Comparison of ENCODE assay signal across 8 mouse cellular contexts in the genomic region with DNA sequence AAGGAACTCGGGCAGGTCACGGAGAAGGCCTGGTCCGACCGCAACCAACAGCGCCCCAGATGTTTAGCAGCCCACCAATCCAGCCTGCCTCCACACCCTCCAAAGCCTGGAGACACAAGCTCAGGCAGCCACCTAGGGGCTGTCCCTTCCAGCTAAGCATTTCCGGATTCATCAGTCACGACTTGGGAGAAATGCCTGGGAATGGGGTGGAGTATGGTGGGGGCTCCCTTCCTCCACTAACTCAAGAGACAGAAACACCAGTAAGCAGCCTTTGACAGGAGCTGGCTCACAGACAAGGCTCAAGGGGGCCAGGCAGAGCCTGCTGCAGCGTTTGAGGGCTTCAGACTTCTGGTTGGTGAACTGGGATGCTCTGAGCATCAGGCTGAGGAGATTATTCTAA. TPM values are rescaled to one million over a fixed set of nuclear protein-coding genes. Genes with fewer than 3 reads are reported as not detected.
A peak's percentile ranks its signal among the peaks of the same experiment; 100 is the strongest.
DNase-seq lines count a peak whose midpoint lies in the region; ATAC-seq and TF ChIP-seq lines count a peak whose summit lies in the region.

No protein-coding gene starts in this region.

- ATAC-seq in hindbrain, embryonic 14.5 days (ENCODE audit: low FRiP score), result no peak
- ATAC-seq in liver, postnatal 0 days, result no peak

- no peak for TF ChIP-seq EP300 in liver, postnatal 0 days (IDR thresholded peaks at IDR 0.05; ENCODE audit: low read depth)

- no peaks in the 10 kb centered on the region for H3K9me3 ChIP-seq in hindbrain, embryonic 14.5 days (ENCODE audit: control insufficient read depth, low read length)
- H3K9me3 ChIP-seq in liver, postnatal 0 days (ENCODE audit: low read length), result no peaks in the 10 kb centered on the region

- DNase-seq in layer of hippocampus, adult 18-20 months (ENCODE audit: low spot score in 2 of 2), result peak; percentile 34 to 35
- DNase-seq in layer of hippocampus, postnatal 36 days, result no peak
- no peak for DNase-seq in hindbrain, embryonic 14.5 days (ENCODE audit: low spot score)
- DNase-seq in liver, postnatal 0 days, result no peak
- DNase-seq in spleen, adult 12 weeks (ENCODE audit: low spot score), result no peak
- no peak for DNase-seq in T-cell, adult 2 months (ENCODE audit: low spot score)
- DNase-seq in gastrocnemius, adult 8-10 months (ENCODE audit: low spot score in 2 of 2), result no peak

- H3K4me1 ChIP-seq in cortical plate, adult 2 months (ENCODE audit: control insufficient read depth, insufficient read depth, low read length), result peaks cover 4% of the 10 kb centered on the region; the same call in 1 of the 2 replicates
- H3K4me1 ChIP-seq in hindbrain, embryonic 14.5 days (replicated peaks; ENCODE audit: control insufficient read depth, insufficient read depth, low read length), result peaks cover 9% of the 10 kb centered on the region; the same call in 1 of the 2 replicates
- H3K4me1 ChIP-seq in liver, postnatal 0 days (ENCODE audit: insufficient read depth), result peaks cover 23% of the 10 kb centered on the region

- H3K27ac ChIP-seq in cortical plate, adult 2 months (ENCODE audit: insufficient read depth, low read length), result no peak overlapping the region
- H3K27ac ChIP-seq in hindbrain, embryonic 14.5 days, result no peak overlapping the region
- H3K27ac ChIP-seq in liver, postnatal 0 days (ENCODE audit: low read depth), result peak overlapping the region; percentile 90

- 35% methylated on average over 8 of the region's 8 CpGs for WGBS in hindbrain, embryonic 14.5 days
- 60% methylated on average over 8 of the region's 8 CpGs for WGBS in liver, postnatal 0 days (ENCODE audit: insufficient replicate concordance)

- peak overlapping the region; percentile 17 for H3K4me3 ChIP-seq in cortical plate, adult 2 months (ENCODE audit: insufficient read depth, low read length)
- H3K4me3 ChIP-seq in hindbrain, embryonic 14.5 days (replicated peaks; ENCODE audit: low read length), result no peak overlapping the region
- H3K4me3 ChIP-seq in liver, postnatal 0 days (ENCODE audit: low read depth, low read length), result peak overlapping the region; percentile 60

- H3K27me3 ChIP-seq in hindbrain, embryonic 14.5 days (ENCODE audit: control insufficient read depth, insufficient read depth, low read length), result peaks cover 13% of the 10 kb centered on the region
- no peaks in the 10 kb centered on the region for H3K27me3 ChIP-seq in liver, postnatal 0 days (ENCODE audit: insufficient read depth, low read length)

- H3K36me3 ChIP-seq in hindbrain, embryonic 14.5 days (replicated peaks; ENCODE audit: control insufficient read depth, insufficient read depth), result no peaks in the 10 kb centered on the region
- no peaks in the 10 kb centered on the region for H3K36me3 ChIP-seq in liver, postnatal 0 days (replicated peaks; ENCODE audit: insufficient read depth, low read length)

- H3K4me2 ChIP-seq in hindbrain, embryonic 14.5 days (replicated peaks), result peak overlapping the region; percentile 93; the same call in 1 of the 2 replicates
- H3K4me2 ChIP-seq in liver, postnatal 0 days (ENCODE audit: low read depth, low read length), result peak overlapping the region; percentile 96

- 0 out of 2 replicates have a peak overlapping the region, but pooled peaks have one; percentile 20 for H3K9ac ChIP-seq in hindbrain, embryonic 14.5 days
- peak overlapping the region; percentile 84 for H3K9ac ChIP-seq in liver, postnatal 0 days (replicated peaks)

- TF ChIP-seq CTCF in cortical plate, adult 2 months (IDR thresholded peaks at IDR 0.05; ENCODE audit: extremely low read depth, insufficient read depth, low read length), result no peak
- TF ChIP-seq CTCF in liver, postnatal 0 days (IDR thresholded peaks at IDR 0.05; ENCODE audit: low read depth), result no peak

- TF ChIP-seq POLR2A in cortical plate, adult 2 months (IDR thresholded peaks at IDR 0.05; ENCODE audit: extremely low read depth, insufficient read depth, low read length), result no peak

RNA-seq across cellular contexts. Expression of a gene that starts 1.6 kb away (rescaled TPM):
- 10 to 100 TPM; 39.3 to 41.8 TPM for total RNA-seq in layer of hippocampus, adult 18-20 months (2021)
- total RNA-seq in layer of hippocampus, postnatal 36 days (2021), result 10 to 100 TPM; 44.8 to 49.7 TPM
- polyA plus RNA-seq in cortical plate, adult 2 months (2012; rRNA removed), result 55.9 and 56.8 TPM in 2 replicates
- polyA plus RNA-seq in hindbrain, embryonic 14.5 days (2014; fragmentation: Nextera tagmentation; extraction: Ambion mirVana), result 6.5 and 6.9 TPM in 2 replicates
- polyA plus RNA-seq in liver, postnatal 0 days (2015; fragmentation: Nextera tagmentation; extraction: Ambion mirVana), result 18.5 and 19.2 TPM in 2 replicates
- total RNA-seq in gastrocnemius, adult 8-10 months (2022), result 10 to 100 TPM; 27.4 to 34.4 (median 31.1) TPM

RNA-seq across cellular contexts. Expression of a gene that starts 23.5 kb away (rescaled TPM):
- total RNA-seq in layer of hippocampus, adult 18-20 months (2021), result 100 to 1,000 TPM; 112 to 123 TPM
- 100 to 1,000 TPM; 118 to 126 TPM for total RNA-seq in layer of hippocampus, postnatal 36 days (2021)
- 105 and 121 TPM in 2 replicates for polyA plus RNA-seq in cortical plate, adult 2 months (2012; rRNA removed)
- polyA plus RNA-seq in hindbrain, embryonic 14.5 days (2014; fragmentation: Nextera tagmentation; extraction: Ambion mirVana), result 77.8 and 78.8 TPM in 2 replicates
- polyA plus RNA-seq in liver, postnatal 0 days (2015; fragmentation: Nextera tagmentation; extraction: Ambion mirVana), result 7.3 and 8.3 TPM in 2 replicates
- 10 to 100 TPM; 41.1 to 50.5 (median 42.9) TPM for total RNA-seq in gastrocnemius, adult 8-10 months (2022)

RNA-seq across cellular contexts. Expression of a gene that starts 23.7 kb away (rescaled TPM):
- total RNA-seq in layer of hippocampus, adult 18-20 months (2021), result 10 to 100 TPM; 41.2 to 41.4 TPM
- total RNA-seq in layer of hippocampus, postnatal 36 days (2021), result 10 to 100 TPM; 47.0 to 50.5 TPM
- 55.9 and 58.0 TPM in 2 replicates for polyA plus RNA-seq in cortical plate, adult 2 months (2012; rRNA removed)
- 97.6 and 102 TPM in 2 replicates for polyA plus RNA-seq in hindbrain, embryonic 14.5 days (2014; fragmentation: Nextera tagmentation; extraction: Ambion mirVana)
- 5.3 and 6.3 TPM in 2 replicates for polyA plus RNA-seq in liver, postnatal 0 days (2015; fragmentation: Nextera tagmentation; extraction: Ambion mirVana)
- 1 to 10 TPM; 5.5 to 8.7 (median 7.6) TPM for total RNA-seq in gastrocnemius, adult 8-10 months (2022)

RNA-seq across cellular contexts. Expression of a gene that starts 38.4 kb away (rescaled TPM):
- 10 to 100 TPM; 49.9 to 50.3 TPM for total RNA-seq in layer of hippocampus, adult 18-20 months (2021)
- total RNA-seq in layer of hippocampus, postnatal 36 days (2021), result 10 to 100 TPM; 43.5 to 57.1 TPM
- 55.9 and 74.3 TPM in 2 replicates for polyA plus RNA-seq in cortical plate, adult 2 months (2012; rRNA removed)
- 37.4 and 39.9 TPM in 2 replicates for polyA plus RNA-seq in hindbrain, embryonic 14.5 days (2014; fragmentation: Nextera tagmentation; extraction: Ambion mirVana)
- 17.3 and 20.2 TPM in 2 replicates for polyA plus RNA-seq in liver, postnatal 0 days (2015; fragmentation: Nextera tagmentation; extraction: Ambion mirVana)
- 10 to 100 TPM; 77.0 to 87.6 (median 85.9) TPM for total RNA-seq in gastrocnemius, adult 8-10 months (2022)

Comparison
In these comparisons a context has a peak if more than half of its experiments do, and no peak if none do; other contexts are left out.
1. DNase-seq: peak in layer of hippocampus, adult 18-20 months (2 of 2); none in layer of hippocampus, postnatal 36 days (0 of 2), hindbrain, embryonic 14.5 days (single experiment), liver, postnatal 0 days (single experiment), spleen, adult 12 weeks (single experiment), T-cell, adult 2 months (single experiment) and gastrocnemius, adult 8-10 months (0 of 2).
2. RNA of a gene that starts 23.7 kb away (total RNA-seq): 47.0 to 50.5 TPM in layer of hippocampus, postnatal 36 days and 41.2 to 41.4 TPM in layer of hippocampus, adult 18-20 months; 5.5 to 8.7 TPM in gastrocnemius, adult 8-10 months; every median in the first group is over 4 times any median in the second.